Mouse (Mus musculus) heart, adult 8-10 months (tissue): Measurements from ENCODE around the gene Smc5. TPM values are rescaled to one million over a fixed set of nuclear protein-coding genes. Genes with fewer than 3 reads are reported as not detected.

ENCODE experiments used
- DNase-seq: peaks from one replicate; pipeline ENCODE4 v3.0.0; 2022; ENCODE audit warnings: low spot score
- total RNA-seq, 4 experiments: library from RNA; stranded (reverse); gene quantifications; 2 replicates each; pipeline ENCODE4 v1.2.4; 2022

Smc5 gene
- total RNA-seq, 4 experiments from 2014 or later: 15.6 to 23.3 (median 18.1) TPM

- DNase-seq: no peak
These were observed 84.0 kb downstream of the Smc5 start for GRCm38 (mm10) chr19:23189744-23190143.

GRCm38 (mm10) chr19:23188986-23189385, 84.7 kb downstream of the Smc5 start:
- no peak for DNase-seq

- no peak for DNase-seq
These were observed 86.0 kb downstream of the Smc5 start for GRCm38 (mm10) chr19:23187732-23188131.

- DNase-seq: no peak
These were observed 89.6 kb downstream of the Smc5 start for GRCm38 (mm10) chr19:23184068-23184467.

GRCm38 (mm10) chr19:23183493-23183892, 90.2 kb downstream of the Smc5 start:
- no peak for DNase-seq

- no peak for DNase-seq
These were observed 95.2 kb downstream of the Smc5 start for GRCm38 (mm10) chr19:23178533-23178932.

- DNase-seq: no peak
These were observed 98.2 kb downstream of the Smc5 start for GRCm38 (mm10) chr19:23175511-23175910.

GRCm38 (mm10) chr19:23175090-23175489, 98.6 kb downstream of the Smc5 start:
- no peak for DNase-seq

- no peak for DNase-seq
These were observed 102.6 kb downstream of the Smc5 start for GRCm38 (mm10) chr19:23171136-23171535.

- no peak for DNase-seq
These were observed 103.2 kb downstream of the Smc5 start for GRCm38 (mm10) chr19:23170476-23170875.

- no peak for DNase-seq
These were observed 104.0 kb downstream of the Smc5 start for GRCm38 (mm10) chr19:23169659-23170050.

GRCm38 (mm10) chr19:23168899-23169658, 104.6 kb downstream of the Smc5 start:
- DNase-seq: no peak

GRCm38 (mm10) chr19:23166550-23167284, 107.0 kb downstream of the Smc5 start:
- DNase-seq: no peak

- DNase-seq: no peak
These were observed 109.0 kb downstream of the Smc5 start for GRCm38 (mm10) chr19:23164651-23165240.

GRCm38 (mm10) chr19:23163361-23163760, 110.3 kb downstream of the Smc5 start:
- no peak for DNase-seq

- DNase-seq: no peak
These were observed 110.8 kb downstream of the Smc5 start for GRCm38 (mm10) chr19:23162877-23163276.

GRCm38 (mm10) chr19:23162387-23162809, 111.3 kb downstream of the Smc5 start:
- DNase-seq: no peak

GRCm38 (mm10) chr19:23159780-23160395, 113.8 kb downstream of the Smc5 start:
- no peak for DNase-seq
